Mouse (Mus musculus) kidney, postnatal 0 days (tissue): ENCODE data around the gene Mtx1. TPM values are rescaled to one million over a fixed set of nuclear protein-coding genes. Genes with fewer than 3 reads are reported as not detected.
A peak's percentile ranks its signal among the peaks of the same experiment; 100 is the strongest.

ENCODE experiments used
- ATAC-seq: fragments of 200-750 bp; cut with Nextera tagmentation; replicated peaks from 2 replicates; pipeline ENCODE4 v1.8.0; 2017; ENCODE audit warnings: low read depth, moderate number of reproducible peaks, moderate TSS enrichment, moderate library complexity; ENCODE audit not compliant: low FRiP score
- DNase-seq: peaks from one replicate; pipeline ENCODE4 v3.0.0-alpha.2; 2016; ENCODE audit warnings: low spot score
- H3K27ac ChIP-seq: fragments of 300-500 bp; sonication (generic); 2 replicates; pipeline ENCODE4 v1.5.1; 2014; ENCODE audit warnings: mild to moderate bottlenecking
- H3K27me3 ChIP-seq: fragments of 300-500 bp; sonication (generic); 2 replicates; pipeline ENCODE4 v1.6.1; 2014; ENCODE audit warnings: low read length, mixed read lengths; ENCODE audit not compliant: insufficient read depth
- H3K36me3 ChIP-seq: fragments of 300-500 bp; sonication (generic); 2 replicates; pipeline ENCODE4 v1.6.1; 2014; ENCODE audit warnings: low read length, mixed read lengths; ENCODE audit not compliant: insufficient read depth
- H3K4me1 ChIP-seq: fragments of 300-500 bp; sonication (generic); replicated peaks from 2 replicates; pipeline ENCODE4 v1.6.1; 2014; ENCODE audit warnings: antibody characterized with exemption, low read length, mixed read lengths; ENCODE audit not compliant: insufficient read depth
- H3K4me2 ChIP-seq: fragments of 300-500 bp; sonication (generic); 2 replicates; pipeline ENCODE4 v1.6.1; 2014; ENCODE audit warnings: mild to moderate bottlenecking, low read length, moderate library complexity, mixed read lengths
- H3K4me3 ChIP-seq: fragments of 300-500 bp; sonication (generic); replicated peaks from 2 replicates; pipeline ENCODE4 v1.5.1; 2014; ENCODE audit warnings: low read depth, low read length
- H3K9ac ChIP-seq: fragments of 300-500 bp; sonication (generic); 2 replicates; pipeline ENCODE4 v1.6.1; 2014; ENCODE audit warnings: low read depth, low read length
- H3K9me3 ChIP-seq: fragments of 300-500 bp; sonication (generic); replicated peaks from 2 replicates; pipeline ENCODE4 v1.6.1; 2016; ENCODE audit warnings: low read length, inconsistent platforms, mixed read lengths
- CTCF ChIP-seq: IDR thresholded peaks from 2 replicates; pipeline ENCODE4 v1.5.1; 2016; ENCODE audit warnings: antibody characterized with exemption, low read depth, mild to moderate bottlenecking, moderate library complexity
- WGBS: fragments of 180-500 bp; shearing (Covaris S2); extraction: QIAGEN DNeasy Blood & Tissue Kit; methylation state at CpG from one replicate; pipeline ENCODE4 v1.1.7; 2014; 5-methylcytosine and 5-hydroxymethylcytosine counted together
- polyA plus RNA-seq: library from polyadenylated mRNA; unstranded; fragments of >200 nt; fragmentation: Nextera tagmentation; extraction: Ambion mirVana; gene quantifications from 2 replicates; pipeline ENCODE4 v1.2.1, GENCODE M21; 2015

The Mtx1 gene
- polyA plus RNA-seq, 1 experiment from 2014 or later: 200 TPM

GRCm38 (mm10) chr3:89266439-89266893 is 39.6 kb upstream of the Mtx1 start:
- Histone ChIP-seq H3K4me1 (peaks cover 22% of the 10 kb centered on the region), H3K36me3 (no peaks in the 10 kb centered on the region), H3K27me3 (no peaks in the 10 kb centered on the region), H3K4me2 (peak overlapping the region; percentile 96), H3K4me3 (peak overlapping the region; percentile 57), H3K9me3 (no peaks in the 10 kb centered on the region), H3K9ac (peak overlapping the region; percentile 79), H3K27ac (peak overlapping the region; percentile 81)
- peak; percentile 93 for DNase-seq
- TF ChIP-seq CTCF: no peak
- under 1% methylated on average over 20 of the region's 20 CpGs for WGBS
- peak; percentile 76; the same call in 1 of the 2 replicates for ATAC-seq

DNA sequence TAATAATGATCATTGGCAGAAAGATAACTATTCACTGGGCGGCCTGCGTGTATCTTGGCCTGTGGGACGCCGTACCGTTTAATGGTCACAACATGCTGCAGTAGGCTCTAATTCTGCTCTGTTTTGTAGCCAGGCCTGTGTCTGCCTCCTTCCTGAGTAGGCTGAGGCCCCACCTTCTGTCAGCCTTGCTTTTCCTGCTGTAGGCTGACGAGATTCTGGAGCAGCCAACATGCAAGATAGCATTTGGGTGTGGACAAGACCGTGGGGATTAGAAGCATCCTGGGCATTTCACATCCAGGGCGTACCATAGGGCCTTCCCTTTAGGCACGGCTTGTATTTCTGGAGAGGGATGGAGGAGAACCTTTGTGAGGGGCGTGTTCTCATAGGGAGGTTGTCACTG is 35.5 kb upstream of the Mtx1 start:
- ATAC-seq (no peak), DNase-seq (peak; percentile 21)
- H3K4me3 ChIP-seq: no peak overlapping the region
- H3K27me3 ChIP-seq: no peaks in the 10 kb centered on the region
- H3K9ac ChIP-seq: no peak overlapping the region
- H3K36me3 ChIP-seq: no peaks in the 10 kb centered on the region
- WGBS: 60% methylated on average over 10 of the region's 10 CpGs
- no peak overlapping the region for H3K4me2 ChIP-seq
- H3K27ac ChIP-seq: peak overlapping the region; percentile 31; the same call in 1 of the 2 replicates
- no peak for TF ChIP-seq CTCF
- 0 out of 2 replicates have a peak, but pooled peaks cover 5% of the 10 kb centered on the region for H3K4me1 ChIP-seq
- H3K9me3 ChIP-seq: no peaks in the 10 kb centered on the region

- no peak for TF ChIP-seq CTCF
- ATAC-seq (no peak), DNase-seq (no peak)
- Histone ChIP-seq H3K36me3 (no peaks in the 10 kb centered on the region), H3K4me3 (no peak overlapping the region), H3K4me1 (no peaks in the 10 kb centered on the region), H3K27me3 (no peaks in the 10 kb centered on the region), H3K27ac (no peak overlapping the region), H3K9ac (no peak overlapping the region), H3K9me3 (no peaks in the 10 kb centered on the region), H3K4me2 (no peak overlapping the region)
- WGBS: 76% methylated on average over 3 of the region's 3 CpGs
Measured at GRCm38 (mm10) chr3:89260211-89260610, 33.3 kb upstream of the Mtx1 start.

- ATAC-seq (no peak), DNase-seq (no peak)
- 35% methylated on average over 7 of the region's 7 CpGs for WGBS
- Histone ChIP-seq H3K9ac (no peak within 1 kb of the TSS), H3K27me3 (no peaks in the 10 kb centered on the region), H3K4me1 (no peaks in the 10 kb centered on the region), H3K36me3 (no peaks in the 10 kb centered on the region), H3K4me2 (no peak within 1 kb of the TSS), H3K27ac (no peak within 1 kb of the TSS), H3K9me3 (no peaks in the 10 kb centered on the region), H3K4me3 (no peak within 1 kb of the TSS)
- no peak for TF ChIP-seq CTCF
Measured at GRCm38 (mm10) chr3:89259076-89259475, 32.2 kb upstream of the Mtx1 start, which contains the start of gene Dpm3. Dpm3 (plus strand) TSS chr3:89259358.

GRCm38 (mm10) chr3:89256177-89256576 is 29.3 kb upstream of the Mtx1 start:
- H3K27me3 ChIP-seq: no peaks in the 10 kb centered on the region
- peaks cover 7% of the 10 kb centered on the region for H3K4me1 ChIP-seq
- DNase-seq (no peak), ATAC-seq (no peak)
- H3K27ac ChIP-seq: no peak overlapping the region
- H3K9me3 ChIP-seq: no peaks in the 10 kb centered on the region
- no peak overlapping the region for H3K4me3 ChIP-seq
- H3K4me2 ChIP-seq: no peak overlapping the region
- H3K9ac ChIP-seq: no peak overlapping the region
- no peaks in the 10 kb centered on the region for H3K36me3 ChIP-seq
- TF ChIP-seq CTCF: no peak
- 72% methylated on average over 5 of the region's 5 CpGs for WGBS

DNA sequence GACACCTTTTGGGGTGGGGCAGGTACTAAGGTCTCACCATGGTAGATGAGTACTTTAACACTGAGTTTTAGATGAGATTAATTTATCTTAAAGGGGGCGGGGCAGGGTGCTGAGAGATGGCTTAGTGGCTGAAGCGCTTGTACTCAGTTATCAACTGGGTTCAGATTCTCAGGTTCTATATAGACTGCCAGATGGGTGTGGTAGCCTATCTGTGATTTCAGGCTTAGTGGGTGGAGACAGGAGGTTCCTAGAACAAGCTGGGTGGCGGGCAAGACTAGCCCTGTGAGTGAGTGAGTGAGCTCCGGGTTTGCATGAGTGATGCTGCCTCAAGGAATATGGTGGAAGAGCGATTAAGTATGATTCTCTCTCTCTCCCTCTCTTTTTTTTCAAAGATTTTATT is 28.1 kb upstream of the Mtx1 start:
- H3K4me3 ChIP-seq: no peak overlapping the region
- DNase-seq (no peak), ATAC-seq (no peak)
- no peaks in the 10 kb centered on the region for H3K9me3 ChIP-seq
- no peak for TF ChIP-seq CTCF
- H3K27ac ChIP-seq: no peak overlapping the region
- no peaks in the 10 kb centered on the region for H3K36me3 ChIP-seq
- H3K4me2 ChIP-seq: no peak overlapping the region
- 92% methylated on average over 5 of the region's 5 CpGs for WGBS
- no peak overlapping the region for H3K9ac ChIP-seq
- H3K4me1 ChIP-seq: peaks cover 14% of the 10 kb centered on the region
- no peaks in the 10 kb centered on the region for H3K27me3 ChIP-seq

DNA sequence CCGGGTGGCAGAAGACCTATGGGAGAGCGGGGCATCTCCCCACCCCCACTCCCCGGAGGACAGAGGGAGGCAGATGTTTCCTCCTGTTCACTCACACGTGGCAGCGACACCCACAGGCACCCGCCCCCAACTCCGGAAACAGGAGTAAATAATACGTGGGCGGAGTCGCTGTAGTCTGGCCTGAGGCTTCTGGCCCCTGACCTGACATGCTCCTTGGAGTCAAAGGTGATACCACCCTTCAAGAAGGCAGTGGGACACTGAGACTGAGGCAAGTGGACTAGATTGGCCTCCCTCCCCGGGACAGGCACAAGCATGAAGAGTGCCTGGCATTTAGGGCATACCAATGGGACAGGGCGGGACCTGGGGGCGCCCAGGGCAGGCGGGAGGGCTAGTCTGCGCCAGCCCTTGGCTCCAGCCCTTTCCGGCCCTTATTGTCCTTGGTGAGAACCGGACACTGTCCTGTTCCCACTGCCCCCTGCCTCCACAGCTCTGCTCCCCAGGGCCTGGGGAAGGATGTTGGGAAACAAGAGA is 24.5 kb upstream of the Mtx1 start:
- Histone ChIP-seq H3K9me3 (no peaks in the 10 kb centered on the region), H3K27me3 (no peaks in the 10 kb centered on the region), H3K4me1 (peaks cover 14% of the 10 kb centered on the region), H3K9ac (no peak overlapping the region), H3K36me3 (no peaks in the 10 kb centered on the region), H3K27ac (peak overlapping the region; percentile 64), H3K4me2 (peak overlapping the region; percentile 29), H3K4me3 (no peak overlapping the region)
- DNase-seq: peak; percentile 82
- TF ChIP-seq CTCF: no peak; the same call in 1 of the 2 replicates
- ATAC-seq: peak; percentile 57
- WGBS: 1% methylated on average over 17 of the region's 17 CpGs
